Mouse (Mus musculus): ENCODE measurements around the gene Osbp2. TPM values are rescaled to one million over a fixed set of nuclear protein-coding genes. Genes with fewer than 3 reads are reported as not detected.
A peak's percentile ranks its signal among the peaks of the same experiment; 100 is the strongest.
"Not testable (repeated sequence)": the region's sequence is repeated elsewhere in the genome, so short reads cannot be mapped to it uniquely, and the experiment has no call there.

The Osbp2 gene
- 0.09 and 0.12 TPM in 2 replicates for polyA plus RNA-seq (2015; fragmentation: Nextera tagmentation; extraction: Ambion mirVana)

- H3K9me3 ChIP-seq (replicated peaks; ENCODE audit: control insufficient read depth, low read length) = no peaks in the 10 kb centered on the region
- 4% methylated on average over 54 of the region's 58 CpGs for WGBS (ENCODE audit: insufficient replicate concordance)
- H3K4me1 ChIP-seq (ENCODE audit: control insufficient read depth, low read depth, low read length) = peaks cover 10% of the 10 kb centered on the region
- no peak within 1 kb of the TSS for H3K9ac ChIP-seq (ENCODE audit: low read depth, low read length)
- H3K4me2 ChIP-seq (ENCODE audit: low read depth, low read length) = peak within 1 kb of the TSS; percentile 64
- H3K36me3 ChIP-seq (ENCODE audit: control insufficient read depth, insufficient read depth) = no peaks in the 10 kb centered on the region
- peak within 1 kb of the TSS; percentile 40 for H3K4me3 ChIP-seq (ENCODE audit: low read depth, low read length)
- H3K27ac ChIP-seq (ENCODE audit: low read length) = no peak within 1 kb of the TSS
- peak; percentile 94 for ATAC-seq (ENCODE audit: low read depth)
- peaks cover 25% of the 10 kb centered on the region for H3K27me3 ChIP-seq (ENCODE audit: control insufficient read depth, insufficient read depth, low read depth, low read length)
These were observed at the start of gene Osbp2 for GRCm38 (mm10) chr11:3863454-3864112. Osbp2 (minus strand) TSS chr11:3863903.

DNA sequence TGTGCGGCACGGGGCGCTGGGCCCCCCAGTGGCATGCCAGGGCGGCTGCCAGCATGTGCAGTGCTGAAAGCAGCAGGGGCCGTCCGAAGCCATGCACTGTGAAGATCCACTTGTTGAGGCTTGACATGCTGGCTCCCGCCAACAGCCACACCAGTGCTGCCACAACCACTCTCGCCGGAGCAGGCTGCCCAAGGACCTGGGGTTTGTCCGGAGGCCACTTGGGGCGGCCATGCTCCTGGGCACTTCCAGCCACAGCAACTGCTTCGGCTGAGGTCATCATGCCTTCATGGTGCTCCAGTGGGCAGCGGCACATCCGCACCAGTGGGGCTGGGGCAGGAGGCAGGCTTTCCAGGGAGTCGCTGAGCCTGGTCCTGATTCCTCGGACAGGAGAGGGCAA is 49.2 kb upstream of the Osbp2 start:
- Histone ChIP-seq H3K36me3 (ENCODE audit: control insufficient read depth, insufficient read depth) (no peaks in the 10 kb centered on the region), H3K27me3 (ENCODE audit: control insufficient read depth, insufficient read depth, low read depth, low read length) (peaks cover 27% of the 10 kb centered on the region), H3K9ac (ENCODE audit: low read depth, low read length) (no peak overlapping the region), H3K9me3 (replicated peaks; ENCODE audit: control insufficient read depth, low read length) (no peaks in the 10 kb centered on the region), H3K4me1 (ENCODE audit: control insufficient read depth, low read depth, low read length) (peaks cover 9% of the 10 kb centered on the region), H3K27ac (ENCODE audit: low read length) (no peak overlapping the region), H3K4me2 (ENCODE audit: low read depth, low read length) (peak overlapping the region; percentile 73), H3K4me3 (ENCODE audit: low read depth, low read length) (peak overlapping the region; percentile 59)
- no peak for ATAC-seq (ENCODE audit: low read depth)
- WGBS (ENCODE audit: insufficient replicate concordance) = 7% methylated on average over 16 of the region's 16 CpGs

DNA sequence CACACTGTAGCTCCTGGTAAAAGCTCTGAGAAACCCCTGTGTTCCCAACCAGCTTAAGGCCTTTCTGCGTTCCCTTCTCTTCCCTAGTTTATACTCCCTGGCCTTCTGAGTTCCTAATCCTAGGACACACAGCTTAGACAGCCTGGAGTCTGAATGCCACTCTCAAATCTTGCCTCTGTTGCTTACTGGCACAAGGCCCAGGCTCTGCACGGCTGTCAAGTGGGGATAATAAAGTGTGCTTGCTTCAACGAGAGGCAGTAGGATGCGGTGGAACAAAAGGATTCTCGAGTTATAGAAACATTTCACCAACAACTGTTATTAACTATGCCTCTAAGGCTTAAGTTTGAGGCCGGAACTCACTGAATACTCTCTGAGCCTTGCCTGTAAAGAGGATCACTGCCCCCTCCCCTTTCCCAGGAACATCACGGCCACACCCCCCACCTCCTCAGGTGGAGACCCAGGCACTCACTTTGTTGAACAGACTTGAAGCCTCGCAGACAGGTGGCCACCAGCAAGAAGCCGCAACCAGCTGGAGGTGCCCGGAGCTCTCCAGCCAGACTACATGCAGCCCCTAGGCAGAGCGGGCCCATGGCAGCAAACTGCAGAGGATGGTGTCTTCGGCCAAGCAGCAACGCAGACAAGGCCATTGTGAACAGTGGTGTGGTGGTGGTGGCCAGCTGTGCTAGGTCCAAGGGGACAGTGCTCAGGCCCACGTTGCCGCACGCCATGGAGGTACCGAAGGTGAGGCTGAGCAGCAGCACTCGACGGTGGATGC is 48.6 kb upstream of the Osbp2 start:
- H3K4me1 ChIP-seq (ENCODE audit: control insufficient read depth, low read depth, low read length) = peaks cover 9% of the 10 kb centered on the region
- no peak for ATAC-seq (ENCODE audit: low read depth)
- H3K27ac ChIP-seq (ENCODE audit: low read length) = no peak overlapping the region
- 39% methylated on average over 19 of the region's 19 CpGs for WGBS (ENCODE audit: insufficient replicate concordance)
- peaks cover 27% of the 10 kb centered on the region for H3K27me3 ChIP-seq (ENCODE audit: control insufficient read depth, insufficient read depth, low read depth, low read length)
- peak overlapping the region; percentile 73; the same call in 1 of the 2 replicates for H3K4me2 ChIP-seq (ENCODE audit: low read depth, low read length)
- no peak overlapping the region for H3K4me3 ChIP-seq (ENCODE audit: low read depth, low read length)
- no peaks in the 10 kb centered on the region for H3K36me3 ChIP-seq (ENCODE audit: control insufficient read depth, insufficient read depth)
- no peaks in the 10 kb centered on the region for H3K9me3 ChIP-seq (replicated peaks; ENCODE audit: control insufficient read depth, low read length)
- no peak overlapping the region for H3K9ac ChIP-seq (ENCODE audit: low read depth, low read length)

- WGBS (ENCODE audit: insufficient replicate concordance) = 63% methylated on average over 5 of the region's 6 CpGs
- H3K9ac ChIP-seq (ENCODE audit: low read depth, low read length) = not testable (repeated sequence)
These were observed 47.7 kb upstream of the Osbp2 start for GRCm38 (mm10) chr11:3911440-3911839.

DNA sequence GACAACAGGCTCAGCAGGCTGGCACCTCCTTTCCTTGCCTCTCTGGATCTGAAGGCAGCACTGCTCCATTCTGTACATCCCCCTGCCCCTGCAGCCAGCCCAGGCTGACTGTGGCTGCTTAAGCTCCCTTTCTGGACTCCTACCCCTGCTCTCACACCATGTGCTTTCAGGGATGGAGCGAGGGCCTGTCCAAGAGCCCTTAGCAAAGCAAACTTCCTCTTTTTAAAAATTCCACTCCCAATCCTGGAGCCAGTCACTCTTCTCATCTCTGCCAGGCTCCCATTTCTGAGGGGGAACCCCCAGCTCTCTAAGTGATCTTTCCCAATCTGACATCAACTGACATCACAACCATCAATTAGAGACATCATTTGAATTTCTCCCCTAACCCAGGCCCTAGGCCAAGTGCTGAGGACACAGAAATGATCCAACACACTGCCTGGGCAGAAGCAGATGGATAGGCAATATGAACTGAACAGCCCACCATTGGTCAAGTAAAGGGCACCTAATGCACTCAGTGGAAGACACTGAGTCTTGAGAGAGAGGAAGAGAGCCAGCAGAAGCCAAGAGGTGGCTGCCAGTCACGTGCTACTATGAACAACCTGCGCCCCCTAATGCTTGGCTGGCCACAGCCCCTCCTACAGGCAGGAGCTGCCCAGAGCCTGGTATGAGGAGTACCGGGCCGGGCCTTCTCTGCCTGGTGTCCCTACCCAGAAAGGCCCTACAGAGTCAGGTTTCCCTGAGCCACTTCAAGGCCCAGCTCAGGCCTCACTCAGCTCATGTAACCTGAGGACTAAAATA is 47.0 kb upstream of the Osbp2 start:
- Histone ChIP-seq H3K9ac (ENCODE audit: low read depth, low read length) (no peak overlapping the region), H3K4me1 (ENCODE audit: control insufficient read depth, low read depth, low read length) (peaks cover 9% of the 10 kb centered on the region), H3K4me2 (ENCODE audit: low read depth, low read length) (no peak overlapping the region), H3K9me3 (replicated peaks; ENCODE audit: control insufficient read depth, low read length) (no peaks in the 10 kb centered on the region), H3K36me3 (ENCODE audit: control insufficient read depth, insufficient read depth) (no peaks in the 10 kb centered on the region), H3K27me3 (ENCODE audit: control insufficient read depth, insufficient read depth, low read depth, low read length) (peaks cover 27% of the 10 kb centered on the region), H3K4me3 (ENCODE audit: low read depth, low read length) (no peak overlapping the region), H3K27ac (ENCODE audit: low read length) (no peak overlapping the region)
- WGBS (ENCODE audit: insufficient replicate concordance) = 42% methylated on average over 5 of the region's 5 CpGs
- no peak for ATAC-seq (ENCODE audit: low read depth)

More at GRCm38 (mm10) chr11:3911440-3911839, 47.7 kb upstream of the Osbp2 start:
- H3K4me3 ChIP-seq (ENCODE audit: low read depth, low read length); H3K4me1 ChIP-seq (ENCODE audit: control insufficient read depth, low read depth, low read length); H3K9me3 ChIP-seq (replicated peaks; ENCODE audit: control insufficient read depth, low read length); H3K4me2 ChIP-seq (ENCODE audit: low read depth, low read length); H3K36me3 ChIP-seq (ENCODE audit: control insufficient read depth, insufficient read depth); H3K27ac ChIP-seq (ENCODE audit: low read length); ATAC-seq (ENCODE audit: low read depth): not testable (repeated sequence)
- peaks cover 27% of the 10 kb centered on the region for H3K27me3 ChIP-seq (ENCODE audit: control insufficient read depth, insufficient read depth, low read depth, low read length)

DNA sequence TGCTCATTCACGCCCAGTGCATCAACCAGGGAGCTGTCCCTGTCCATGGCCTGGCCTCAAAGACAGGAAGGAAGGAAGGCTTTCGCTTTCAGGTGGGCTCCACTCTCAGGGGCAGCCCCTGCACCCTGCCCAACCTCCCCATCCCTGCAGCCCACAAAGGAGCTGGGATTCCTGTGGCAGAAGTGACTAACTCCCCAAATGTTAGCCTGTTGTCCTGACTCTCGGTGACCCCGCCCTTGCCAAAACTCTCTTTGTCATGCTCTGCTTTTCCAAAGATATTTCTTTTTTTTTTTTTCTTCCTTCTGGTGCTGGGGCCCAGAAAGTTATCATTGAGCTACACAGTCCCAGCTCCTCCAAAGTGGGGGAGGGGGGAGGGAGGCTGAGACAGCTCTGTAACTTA is 45.5 kb upstream of the Osbp2 start:
- no peak overlapping the region for H3K4me2 ChIP-seq (ENCODE audit: low read depth, low read length)
- peaks cover 25% of the 10 kb centered on the region for H3K27me3 ChIP-seq (ENCODE audit: control insufficient read depth, insufficient read depth, low read depth, low read length)
- H3K4me1 ChIP-seq (ENCODE audit: control insufficient read depth, low read depth, low read length) = peaks cover 7% of the 10 kb centered on the region
- no peak for ATAC-seq (ENCODE audit: low read depth)
- H3K36me3 ChIP-seq (ENCODE audit: control insufficient read depth, insufficient read depth) = no peaks in the 10 kb centered on the region
- H3K27ac ChIP-seq (ENCODE audit: low read length) = no peak overlapping the region
- 60% methylated on average over 4 of the region's 4 CpGs for WGBS (ENCODE audit: insufficient replicate concordance)
- no peak overlapping the region for H3K4me3 ChIP-seq (ENCODE audit: low read depth, low read length)
- H3K9ac ChIP-seq (ENCODE audit: low read depth, low read length) = no peak overlapping the region
- H3K9me3 ChIP-seq (replicated peaks; ENCODE audit: control insufficient read depth, low read length) = no peaks in the 10 kb centered on the region

- Histone ChIP-seq H3K9me3 (replicated peaks; ENCODE audit: control insufficient read depth, low read length) (no peaks in the 10 kb centered on the region), H3K27ac (ENCODE audit: low read length) (no peak overlapping the region), H3K4me2 (ENCODE audit: low read depth, low read length) (no peak overlapping the region), H3K4me3 (ENCODE audit: low read depth, low read length) (no peak overlapping the region), H3K4me1 (ENCODE audit: control insufficient read depth, low read depth, low read length) (no peaks in the 10 kb centered on the region), H3K36me3 (ENCODE audit: control insufficient read depth, insufficient read depth) (no peaks in the 10 kb centered on the region), H3K9ac (ENCODE audit: low read depth, low read length) (no peak overlapping the region), H3K27me3 (ENCODE audit: control insufficient read depth, insufficient read depth, low read depth, low read length) (no peaks in the 10 kb centered on the region)
- WGBS (ENCODE audit: insufficient replicate concordance) = 50% methylated on average over 1 of the region's 1 CpGs
- ATAC-seq (ENCODE audit: low read depth) = no peak
These were observed 41.7 kb upstream of the Osbp2 start for GRCm38 (mm10) chr11:3905446-3905845.

GRCm38 (mm10) chr11:3904673-3905072 is 41.0 kb upstream of the Osbp2 start:
- H3K4me1 ChIP-seq (ENCODE audit: control insufficient read depth, low read depth, low read length) = no peaks in the 10 kb centered on the region
- H3K4me3 ChIP-seq (ENCODE audit: low read depth, low read length) = no peak overlapping the region
- no peak overlapping the region for H3K27ac ChIP-seq (ENCODE audit: low read length)
- H3K9me3 ChIP-seq (replicated peaks; ENCODE audit: control insufficient read depth, low read length) = no peaks in the 10 kb centered on the region
- no peak overlapping the region for H3K9ac ChIP-seq (ENCODE audit: low read depth, low read length)
- 68% methylated on average over 6 of the region's 6 CpGs for WGBS (ENCODE audit: insufficient replicate concordance)
- ATAC-seq (ENCODE audit: low read depth) = no peak
- H3K36me3 ChIP-seq (ENCODE audit: control insufficient read depth, insufficient read depth) = no peaks in the 10 kb centered on the region
- no peaks in the 10 kb centered on the region for H3K27me3 ChIP-seq (ENCODE audit: control insufficient read depth, insufficient read depth, low read depth, low read length)
- H3K4me2 ChIP-seq (ENCODE audit: low read depth, low read length) = no peak overlapping the region

Measured in liver, embryonic 16.5 days (tissue).